Mouse (Mus musculus) forebrain, embryonic 15.5 days (tissue): ENCODE measurements around the gene Mocs1. TPM values are rescaled to one million over a fixed set of nuclear protein-coding genes. Genes with fewer than 3 reads are reported as not detected.

Experiments
- ATAC-seq: fragments of 200-750 bp; cut with Nextera tagmentation; replicated peaks from 2 replicates; pipeline ENCODE4 v1.8.0; 2017; ENCODE audit warnings: mild to moderate bottlenecking, moderate TSS enrichment, moderate library complexity
- H3K27ac ChIP-seq: fragments of 300-500 bp; sonication (generic); replicated peaks from 2 replicates; pipeline ENCODE4 v1.5.1; 2015; ENCODE audit warnings: mild to moderate bottlenecking, inconsistent platforms
- H3K27me3 ChIP-seq: fragments of 300-500 bp; sonication (generic); 2 replicates; pipeline ENCODE4 v1.6.1; 2015; ENCODE audit warnings: inconsistent platforms
- H3K36me3 ChIP-seq: fragments of 300-500 bp; sonication (generic); 2 replicates; pipeline ENCODE4 v1.6.1; 2015; ENCODE audit warnings: mild to moderate bottlenecking, inconsistent platforms
- H3K4me1 ChIP-seq: fragments of 300-500 bp; sonication (generic); 2 replicates; pipeline ENCODE4 v1.6.1; 2015; ENCODE audit warnings: inconsistent platforms
- H3K4me2 ChIP-seq: fragments of 300-500 bp; sonication (generic); replicated peaks from 2 replicates; pipeline ENCODE4 v1.6.1; 2015; ENCODE audit warnings: mild to moderate bottlenecking, inconsistent platforms
- H3K4me3 ChIP-seq: fragments of 300-500 bp; sonication (generic); 2 replicates; pipeline ENCODE4 v1.5.1; 2015; ENCODE audit warnings: mild to moderate bottlenecking, inconsistent platforms
- H3K9ac ChIP-seq: fragments of 300-500 bp; sonication (generic); replicated peaks from 2 replicates; pipeline ENCODE4 v1.6.1; 2015; ENCODE audit warnings: mild to moderate bottlenecking, inconsistent platforms
- H3K9me3 ChIP-seq: fragments of 300-500 bp; sonication (generic); 2 replicates; pipeline ENCODE4 v1.6.1; 2016; ENCODE audit warnings: inconsistent platforms
- WGBS: fragments of 180-500 bp; shearing (Covaris S2); methylation state at CpG from one replicate; pipeline ENCODE4 v1.1.7; 2015; ENCODE audit warnings: mixed read lengths; 5-methylcytosine and 5-hydroxymethylcytosine counted together
- polyA plus RNA-seq: library from polyadenylated mRNA; unstranded; fragments of >200 nt; fragmentation: Nextera tagmentation; extraction: Ambion mirVana; gene quantifications from 2 replicates; pipeline ENCODE4 v1.2.1, GENCODE M21; 2015

The Mocs1 gene
- polyA plus RNA-seq: 3.0 and 4.1 TPM in 2 replicates

- Histone ChIP-seq H3K4me2 (peak within 1 kb of the TSS; percentile 90), H3K36me3 (no peaks in the 10 kb centered on the region), H3K27ac (0 out of 2 replicates have a peak within 1 kb of the TSS, but pooled peaks have one; percentile 46), H3K27me3 (no peaks in the 10 kb centered on the region), H3K9me3 (no peaks in the 10 kb centered on the region), H3K4me1 (peaks cover 29% of the 10 kb centered on the region), H3K9ac (peak within 1 kb of the TSS; percentile 82), H3K4me3 (peak within 1 kb of the TSS; percentile 58)
- 0% methylated on average over 28 of the region's 28 CpGs for WGBS
- peak; percentile 100 for ATAC-seq
Measured at GRCm38 (mm10) chr17:49428239-49428688, at the start of gene Mocs1. Mocs1 (plus strand) TSS chr17:49428362.

DNA sequence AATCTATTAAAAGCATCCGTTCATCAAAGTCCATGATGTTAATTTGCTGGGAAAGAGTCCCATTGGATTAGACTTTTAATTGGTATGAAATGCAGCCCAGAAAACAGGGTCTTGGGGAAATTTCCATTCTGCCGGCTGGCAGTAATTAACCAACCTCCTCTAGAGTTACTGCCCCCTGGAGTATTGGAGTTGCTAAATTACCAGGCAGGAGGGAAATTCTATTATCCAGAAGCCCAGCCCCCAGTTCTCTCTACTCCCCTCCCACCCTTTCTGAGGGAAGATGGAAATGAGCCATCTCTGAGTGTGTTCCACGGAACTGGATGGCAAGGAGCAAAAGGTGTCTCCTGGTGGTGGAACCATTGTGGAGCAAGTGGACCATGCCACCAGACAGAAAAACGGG, 48.5 kb upstream of the Mocs1 start:
- H3K27me3 ChIP-seq: no peaks in the 10 kb centered on the region
- no peaks in the 10 kb centered on the region for H3K9me3 ChIP-seq
- H3K4me1 ChIP-seq: 0 out of 2 replicates have a peak, but pooled peaks cover 2% of the 10 kb centered on the region
- no peak overlapping the region for H3K4me2 ChIP-seq
- H3K27ac ChIP-seq: no peak overlapping the region
- 66% methylated on average over 4 of the region's 4 CpGs for WGBS
- H3K4me3 ChIP-seq: no peak overlapping the region
- no peak for ATAC-seq
- H3K9ac ChIP-seq: no peak overlapping the region
- no peaks in the 10 kb centered on the region for H3K36me3 ChIP-seq

DNA sequence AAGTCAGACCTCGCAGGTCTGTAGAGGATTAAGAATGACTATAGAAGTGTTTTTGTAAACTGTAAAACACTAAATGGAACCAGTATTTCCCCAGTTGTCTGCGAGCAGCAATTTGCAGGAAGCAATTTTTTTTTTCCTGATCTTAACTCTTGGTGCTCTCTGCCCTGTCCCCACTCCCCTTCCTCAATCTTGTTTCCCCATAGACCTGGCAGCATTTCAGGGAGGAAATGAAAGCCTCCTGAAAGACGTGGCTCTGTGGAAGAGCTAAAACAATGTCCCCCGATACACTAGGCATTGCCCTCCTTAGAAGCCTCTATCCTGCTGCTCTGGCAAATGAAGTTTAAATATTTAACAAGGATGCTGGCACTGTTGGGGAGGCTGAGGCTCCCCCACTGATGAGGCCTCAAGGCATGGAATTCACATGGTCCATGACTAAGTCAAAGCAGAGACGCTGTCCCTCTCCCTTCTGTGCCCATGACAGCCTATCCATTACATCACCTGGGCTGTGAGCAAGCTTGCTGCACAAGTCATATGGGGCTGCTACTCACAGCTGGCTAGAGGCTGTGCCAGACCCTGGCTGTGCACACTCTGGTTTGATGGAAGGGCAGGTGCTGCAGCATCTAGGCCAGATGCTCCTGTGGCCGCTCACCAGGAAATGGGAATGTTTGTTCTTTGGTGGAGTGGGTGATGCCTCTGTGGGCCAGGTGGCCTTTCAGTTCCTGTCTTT, 43.8 kb upstream of the Mocs1 start:
- 0 out of 2 replicates have a peak, but pooled peaks have one; percentile 29 for ATAC-seq
- H3K4me2 ChIP-seq: no peak overlapping the region
- 0 out of 2 replicates have a peak, but pooled peaks cover 3% of the 10 kb centered on the region for H3K4me1 ChIP-seq
- H3K27ac ChIP-seq: no peak overlapping the region
- no peaks in the 10 kb centered on the region for H3K27me3 ChIP-seq
- 55% methylated on average over 6 of the region's 6 CpGs for WGBS
- no peak overlapping the region for H3K4me3 ChIP-seq
- no peaks in the 10 kb centered on the region for H3K9me3 ChIP-seq
- no peaks in the 10 kb centered on the region for H3K36me3 ChIP-seq
- H3K9ac ChIP-seq: no peak overlapping the region

DNA sequence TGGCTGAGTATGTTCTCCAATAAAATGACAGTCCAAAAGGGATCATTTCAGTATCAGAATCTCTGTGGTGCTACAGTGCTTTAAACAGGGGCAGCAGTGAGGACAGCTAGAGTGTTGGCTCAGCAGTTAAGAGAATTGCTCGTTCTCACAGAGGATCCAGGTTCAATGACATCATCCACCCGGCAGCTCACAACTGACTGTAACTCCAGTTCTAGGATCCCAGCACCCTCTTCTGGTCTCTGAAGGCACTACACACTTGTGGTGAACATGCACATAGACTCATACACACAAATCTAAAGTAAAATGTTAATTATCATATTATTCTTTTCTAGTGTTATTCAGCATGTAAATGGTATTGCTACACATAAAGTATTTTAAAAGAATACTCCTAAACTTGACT, 40.4 kb upstream of the Mocs1 start:
- peaks cover 6% of the 10 kb centered on the region; the same call in 1 of the 2 replicates for H3K4me1 ChIP-seq
- H3K27ac ChIP-seq: no peak overlapping the region
- WGBS: 84% methylated on average over 2 of the region's 2 CpGs
- no peaks in the 10 kb centered on the region for H3K9me3 ChIP-seq
- H3K4me2 ChIP-seq: no peak overlapping the region
- ATAC-seq: no peak
- H3K27me3 ChIP-seq: no peaks in the 10 kb centered on the region
- H3K36me3 ChIP-seq: no peaks in the 10 kb centered on the region
- H3K9ac ChIP-seq: no peak overlapping the region
- H3K4me3 ChIP-seq: no peak overlapping the region

- Histone ChIP-seq H3K4me3 (no peak overlapping the region), H3K4me1 (peaks cover 3% of the 10 kb centered on the region; the same call in 1 of the 2 replicates), H3K4me2 (no peak overlapping the region), H3K9ac (no peak overlapping the region), H3K9me3 (no peaks in the 10 kb centered on the region), H3K36me3 (no peaks in the 10 kb centered on the region), H3K27me3 (no peaks in the 10 kb centered on the region), H3K27ac (no peak overlapping the region)
- ATAC-seq: no peak
- 2% methylated on average over 1 of the region's 1 CpGs for WGBS
Measured at GRCm38 (mm10) chr17:49392751-49393150, 35.4 kb upstream of the Mocs1 start.

DNA sequence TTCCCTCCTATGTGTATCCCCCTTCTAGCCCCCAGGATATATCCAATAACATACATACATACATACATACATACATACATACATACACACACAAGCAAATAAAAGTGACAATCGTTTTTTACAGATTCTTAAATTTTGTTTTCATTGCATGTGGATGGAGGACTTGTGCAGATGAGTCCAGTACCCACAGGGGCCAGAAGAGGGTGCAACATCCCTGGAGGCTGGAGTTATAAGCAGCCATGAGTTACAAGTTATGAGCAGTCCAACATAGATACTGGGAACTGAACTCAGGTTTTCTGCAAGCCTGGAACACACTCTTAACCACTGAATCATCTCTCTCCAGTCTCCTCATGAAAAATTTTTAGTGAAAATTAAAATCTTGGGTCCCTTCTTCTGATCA, 33.3 kb upstream of the Mocs1 start:
- no peaks in the 10 kb centered on the region for H3K36me3 ChIP-seq
- no peaks in the 10 kb centered on the region for H3K27me3 ChIP-seq
- no peak for ATAC-seq
- no peak overlapping the region for H3K27ac ChIP-seq
- H3K9ac ChIP-seq: no peak overlapping the region
- H3K4me1 ChIP-seq: peaks cover 3% of the 10 kb centered on the region; the same call in 1 of the 2 replicates
- no peaks in the 10 kb centered on the region for H3K9me3 ChIP-seq
- no peak overlapping the region for H3K4me2 ChIP-seq
- H3K4me3 ChIP-seq: no peak overlapping the region
- 62% methylated on average over 1 of the region's 1 CpGs for WGBS

DNA sequence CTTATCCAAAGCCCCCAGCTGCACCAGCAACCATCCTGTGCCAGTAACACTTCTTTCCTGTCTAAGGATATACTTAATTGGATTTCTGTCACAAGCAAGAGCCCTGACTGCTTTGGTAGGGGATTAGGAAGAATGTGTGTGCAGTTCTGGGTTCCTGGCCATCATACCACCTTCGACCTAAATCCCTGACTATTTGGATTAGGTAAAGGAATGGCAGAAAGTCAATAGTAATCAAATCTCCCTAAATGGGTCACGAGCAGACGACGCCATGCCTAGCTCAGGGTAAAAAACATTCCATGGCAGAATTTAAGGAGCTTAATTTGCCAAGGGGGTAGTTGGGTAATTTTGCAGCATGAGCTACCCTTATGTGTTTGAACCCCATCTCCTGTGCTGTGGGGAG, 28.6 kb upstream of the Mocs1 start:
- Histone ChIP-seq H3K4me1 (no peaks in the 10 kb centered on the region), H3K9me3 (no peaks in the 10 kb centered on the region), H3K36me3 (no peaks in the 10 kb centered on the region), H3K27me3 (no peaks in the 10 kb centered on the region), H3K27ac (no peak overlapping the region), H3K4me2 (no peak overlapping the region), H3K4me3 (no peak overlapping the region), H3K9ac (no peak overlapping the region)
- ATAC-seq: no peak
- WGBS: 56% methylated on average over 4 of the region's 4 CpGs

DNA sequence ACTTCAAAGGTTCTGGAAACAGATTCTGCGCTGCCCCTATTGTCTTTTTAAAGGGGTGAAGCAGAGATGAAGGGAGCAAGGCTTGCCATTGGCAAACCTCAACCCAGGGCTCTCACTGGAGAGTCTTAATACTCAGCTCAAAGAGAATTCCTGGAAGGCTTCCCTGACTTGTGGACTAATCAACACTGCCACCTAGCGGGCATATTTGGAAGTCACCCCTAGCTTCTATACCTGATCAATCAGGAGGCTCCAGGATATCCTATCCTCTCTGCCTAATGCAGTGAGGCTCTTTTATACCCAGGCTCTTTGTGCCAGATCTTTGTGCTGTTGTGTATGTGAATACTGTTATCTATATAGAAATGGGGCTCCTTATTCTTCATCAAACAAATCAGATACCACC, 28.0 kb upstream of the Mocs1 start:
- Histone ChIP-seq H3K9ac (no peak overlapping the region), H3K4me3 (no peak overlapping the region), H3K36me3 (no peaks in the 10 kb centered on the region), H3K27ac (no peak overlapping the region), H3K4me1 (no peaks in the 10 kb centered on the region), H3K9me3 (no peaks in the 10 kb centered on the region), H3K27me3 (no peaks in the 10 kb centered on the region), H3K4me2 (no peak overlapping the region)
- WGBS: 3% methylated on average over 2 of the region's 2 CpGs
- peak; percentile 88 for ATAC-seq

DNA sequence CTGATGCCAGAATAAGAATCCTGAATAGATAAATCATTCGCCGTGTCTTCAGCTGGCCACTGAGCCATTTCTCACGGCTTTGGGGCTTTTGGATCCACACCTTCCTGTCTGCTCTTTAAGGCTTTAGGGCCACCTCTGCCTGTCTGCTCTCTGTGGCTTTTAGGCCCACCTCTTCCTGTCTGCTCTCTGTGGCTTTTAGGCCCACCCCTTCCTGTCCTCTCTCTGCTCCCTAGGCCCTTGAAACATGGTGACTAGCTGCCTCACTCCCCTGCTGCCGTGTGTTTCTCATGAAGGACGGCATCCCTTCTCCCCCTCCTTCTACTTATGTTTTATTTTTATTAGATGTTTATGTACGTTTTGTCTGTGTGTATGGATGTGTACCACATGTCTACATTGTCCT, 25.0 kb upstream of the Mocs1 start:
- Histone ChIP-seq H3K27ac (no peak overlapping the region), H3K36me3 (no peaks in the 10 kb centered on the region), H3K4me1 (no peaks in the 10 kb centered on the region), H3K4me2 (no peak overlapping the region), H3K9ac (no peak overlapping the region), H3K4me3 (no peak overlapping the region), H3K27me3 (no peaks in the 10 kb centered on the region), H3K9me3 (no peaks in the 10 kb centered on the region)
- WGBS: 86% methylated on average over 6 of the region's 6 CpGs
- no peak for ATAC-seq

- no peak overlapping the region for H3K9ac ChIP-seq
- H3K4me2 ChIP-seq: no peak overlapping the region
- H3K4me1 ChIP-seq: no peaks in the 10 kb centered on the region
- no peaks in the 10 kb centered on the region for H3K9me3 ChIP-seq
- ATAC-seq: no peak
- 78% methylated on average over 5 of the region's 5 CpGs for WGBS
- no peaks in the 10 kb centered on the region for H3K27me3 ChIP-seq
- H3K4me3 ChIP-seq: no peak overlapping the region
- no peaks in the 10 kb centered on the region for H3K36me3 ChIP-seq
- no peak overlapping the region for H3K27ac ChIP-seq
Measured at GRCm38 (mm10) chr17:49405927-49406326, 22.2 kb upstream of the Mocs1 start.

- no peaks in the 10 kb centered on the region for H3K36me3 ChIP-seq
- no peak for ATAC-seq
- no peak overlapping the region for H3K9ac ChIP-seq
- no peaks in the 10 kb centered on the region for H3K4me1 ChIP-seq
- H3K4me2 ChIP-seq: no peak overlapping the region
- H3K27me3 ChIP-seq: no peaks in the 10 kb centered on the region
- WGBS: 73% methylated on average over 5 of the region's 5 CpGs
- no peak overlapping the region for H3K4me3 ChIP-seq
- H3K27ac ChIP-seq: no peak overlapping the region
- H3K9me3 ChIP-seq: no peaks in the 10 kb centered on the region
Measured at GRCm38 (mm10) chr17:49412974-49413373, 15.2 kb upstream of the Mocs1 start.

- Histone ChIP-seq H3K4me3 (no peak overlapping the region), H3K36me3 (no peaks in the 10 kb centered on the region), H3K4me1 (no peaks in the 10 kb centered on the region), H3K27ac (no peak overlapping the region), H3K9ac (no peak overlapping the region), H3K9me3 (no peaks in the 10 kb centered on the region), H3K27me3 (no peaks in the 10 kb centered on the region), H3K4me2 (no peak overlapping the region)
- WGBS: 42% methylated on average over 3 of the region's 3 CpGs
- ATAC-seq: no peak
Measured at GRCm38 (mm10) chr17:49413554-49413953, 14.6 kb upstream of the Mocs1 start.

DNA sequence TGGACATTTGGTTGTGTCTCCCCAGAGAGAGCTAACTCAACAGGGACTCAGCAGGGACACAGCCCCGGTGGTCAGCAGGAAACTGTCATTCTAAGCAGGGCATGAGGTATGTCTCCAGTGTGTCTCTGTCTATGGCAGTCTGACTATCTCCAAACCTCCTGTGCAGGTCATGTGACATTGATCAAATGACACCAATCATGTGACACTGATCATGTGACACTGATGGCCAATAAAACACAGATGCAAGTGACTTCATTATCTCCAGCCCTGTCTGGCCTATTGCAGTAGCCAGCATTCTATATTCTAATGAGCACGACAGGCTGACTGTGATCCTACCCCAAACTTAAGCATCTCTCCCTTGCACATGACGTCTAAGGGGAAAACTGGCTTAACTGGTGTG, 11.9 kb upstream of the Mocs1 start:
- no peaks in the 10 kb centered on the region for H3K27me3 ChIP-seq
- H3K9me3 ChIP-seq: no peaks in the 10 kb centered on the region
- H3K4me1 ChIP-seq: no peaks in the 10 kb centered on the region
- H3K36me3 ChIP-seq: no peaks in the 10 kb centered on the region
- H3K27ac ChIP-seq: no peak overlapping the region
- no peak overlapping the region for H3K4me2 ChIP-seq
- 67% methylated on average over 3 of the region's 3 CpGs for WGBS
- no peak overlapping the region for H3K9ac ChIP-seq
- H3K4me3 ChIP-seq: no peak overlapping the region
- ATAC-seq: no peak
